Mouse (Mus musculus): ENCODE measurements around the gene Zfp526.

Gene Zfp526

DNA sequence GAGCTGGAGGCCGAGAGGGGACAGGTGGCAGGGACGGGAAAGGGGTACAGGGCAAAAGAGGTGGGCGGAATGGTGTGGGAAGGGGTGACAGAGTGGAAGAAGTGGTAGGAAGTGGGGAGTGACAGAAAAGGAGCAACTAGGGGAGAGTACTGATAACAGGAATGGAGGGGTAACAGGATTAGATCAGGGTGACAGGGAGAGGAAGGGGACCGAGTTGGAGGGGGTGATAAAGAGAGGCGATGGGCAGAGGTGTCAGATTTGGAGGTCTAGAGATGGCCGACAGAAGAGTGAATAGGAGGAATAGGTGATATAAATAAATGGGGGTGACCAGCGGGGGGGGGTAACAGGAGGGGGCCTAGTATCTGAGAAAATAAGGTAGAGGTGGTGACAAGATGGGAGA is 47.4 kb downstream of the Zfp526 start:
- DNase-seq, result no peak

DNA sequence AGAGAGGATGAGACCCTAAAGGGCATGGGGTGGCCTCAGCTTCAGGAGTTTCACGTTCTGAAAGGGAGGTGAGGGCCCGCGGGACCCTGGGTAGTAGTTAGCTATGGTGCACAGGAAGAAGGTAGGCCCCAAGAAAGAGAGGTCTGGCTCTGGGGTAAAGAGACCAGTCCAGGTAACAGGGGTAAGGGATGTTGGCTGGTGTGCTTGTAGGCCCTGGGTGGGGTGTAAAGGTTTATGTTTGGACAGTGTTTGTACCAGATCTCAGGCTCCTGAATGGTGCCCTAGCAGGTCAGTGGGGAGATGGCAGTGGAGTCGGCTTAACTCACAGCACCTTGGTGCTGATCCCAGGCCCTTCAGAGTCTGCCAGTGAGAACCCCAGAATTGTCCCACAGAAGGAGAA is 47.8 kb downstream of the Zfp526 start:
- peak; percentile 41 to 46 for DNase-seq

DNA sequence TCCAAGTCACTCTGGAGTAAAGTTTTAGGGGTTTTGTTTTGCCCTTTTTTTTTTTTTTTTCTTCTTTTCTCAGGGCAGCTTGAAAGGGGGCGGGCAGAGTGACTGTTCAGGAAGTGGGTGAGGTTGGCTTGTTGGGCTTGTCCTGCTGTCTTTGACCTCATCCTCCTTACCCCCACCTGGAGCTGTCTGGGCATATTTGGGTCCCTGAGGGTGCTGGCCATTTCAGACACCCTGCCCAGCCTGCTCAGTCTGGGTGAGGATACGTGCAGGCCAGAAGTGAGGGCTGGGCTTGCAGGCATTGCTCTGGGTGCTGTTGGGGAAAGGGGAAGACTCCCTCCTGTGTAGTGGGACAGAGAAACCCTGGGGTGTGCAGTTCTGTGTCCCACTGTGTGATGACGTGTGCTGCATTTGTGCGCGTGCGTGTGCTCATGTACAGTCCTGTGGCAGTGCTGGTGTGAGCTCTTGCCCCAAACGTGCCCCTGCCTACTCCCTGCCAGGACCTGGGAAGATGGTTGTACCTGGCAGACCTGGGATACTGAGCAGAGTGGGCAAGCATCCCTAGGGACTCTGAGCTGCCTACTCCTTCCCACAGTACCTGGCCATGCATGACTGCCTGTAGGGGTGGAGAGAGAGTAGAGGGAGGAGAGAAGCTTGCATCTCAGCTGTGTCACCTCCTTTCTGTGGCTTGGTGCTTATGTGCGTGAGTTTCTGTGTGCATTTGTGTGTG is 48.5 kb downstream of the Zfp526 start:
- peak; percentile 47 to 51 for DNase-seq

DNA sequence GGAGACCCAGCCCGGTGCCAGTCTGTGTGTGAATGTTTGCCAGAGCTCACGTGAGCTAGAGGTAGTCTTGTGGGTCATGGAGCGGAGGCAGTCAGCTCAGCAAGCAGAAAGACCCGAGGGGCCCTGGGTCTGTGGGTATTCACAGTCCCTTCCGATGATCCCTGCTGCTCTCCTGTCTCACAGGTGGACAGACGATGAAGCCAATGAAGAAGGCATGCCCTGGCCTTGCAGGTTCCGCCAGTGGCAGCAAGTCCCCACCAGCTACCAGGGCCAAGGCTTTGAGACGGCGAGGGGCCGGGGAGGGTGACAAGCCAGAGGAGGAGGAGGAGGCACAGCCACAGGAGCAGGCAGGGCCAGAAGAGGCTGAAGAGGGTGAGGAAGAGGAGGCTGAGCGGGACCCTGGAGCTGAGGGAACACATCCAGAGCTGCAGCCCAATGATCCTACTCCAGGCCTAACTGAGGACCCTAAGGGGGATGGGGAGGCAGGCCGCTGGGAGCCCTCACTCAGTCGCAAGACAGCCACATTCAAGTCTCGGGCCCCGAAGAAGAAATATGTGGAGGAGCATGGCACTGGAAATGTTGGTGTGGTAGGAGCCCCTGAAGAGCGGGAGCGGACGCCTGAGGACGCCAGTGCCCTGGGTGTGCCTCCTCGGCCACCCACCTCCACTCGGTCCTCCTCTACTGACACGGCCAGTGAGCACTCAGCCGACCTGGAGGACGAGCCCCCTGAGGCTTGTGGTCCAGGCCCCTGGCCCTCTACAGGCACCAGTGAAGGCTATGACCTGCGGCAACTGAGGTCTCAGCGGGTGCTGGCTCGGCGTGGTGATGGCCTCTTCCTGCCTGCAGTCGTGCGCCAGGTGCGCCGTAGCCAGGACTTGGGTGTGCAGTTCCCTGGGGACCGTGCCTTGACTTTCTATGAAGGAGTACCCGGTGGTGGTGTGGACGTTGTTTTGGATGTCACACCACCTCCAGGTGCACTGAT is 49.7 kb downstream of the Zfp526 start:
- DNase-seq, result peak in 1 of 2 experiments; percentile 29

- peak in 1 of 2 experiments; percentile 20 for DNase-seq
Observed at GRCm38 (mm10) chr7:25271651-25272444, 50.6 kb downstream of the Zfp526 start.

GRCm38 (mm10) chr7:25272445-25273258 is 51.4 kb downstream of the Zfp526 start:
- DNase-seq, result peak in 1 of 2 experiments; percentile 23

- DNase-seq, result peak in 1 of 2 experiments; percentile 26
Observed at GRCm38 (mm10) chr7:25273259-25274241, 52.3 kb downstream of the Zfp526 start.

- DNase-seq, result peak in 1 of 2 experiments; percentile 41
Observed at GRCm38 (mm10) chr7:25274571-25274970, 53.3 kb downstream of the Zfp526 start.

DNA sequence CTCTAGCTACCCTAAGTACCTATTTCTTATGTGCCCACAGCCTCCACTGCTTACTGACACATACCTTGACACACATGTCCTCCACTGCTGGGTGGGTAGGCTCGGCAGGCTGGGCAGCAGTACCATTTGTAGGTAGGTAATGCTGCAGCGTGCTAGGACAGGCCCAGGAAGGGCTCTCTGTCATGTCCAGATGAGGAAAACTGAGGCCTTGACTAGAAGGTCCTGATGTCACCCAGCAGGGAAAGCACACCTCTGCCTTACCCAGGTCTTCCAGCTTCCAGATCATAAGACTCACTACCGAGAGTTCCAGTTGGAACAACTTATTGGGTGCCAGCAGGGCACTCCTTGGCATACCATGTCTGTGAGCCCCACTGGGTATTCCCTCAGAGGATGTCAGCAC is 53.8 kb downstream of the Zfp526 start:
- no peak for DNase-seq

GRCm38 (mm10) chr7:25275555-25276298 is 54.5 kb downstream of the Zfp526 start:
- DNase-seq, result peak in 1 of 2 experiments; percentile 14
